Mouse (Mus musculus) hindbrain, embryonic 14.5 days (tissue): ENCODE results near the gene Isoc2b. TPM values are rescaled to one million over a fixed set of nuclear protein-coding genes. Genes with fewer than 3 reads are reported as not detected.
A peak's percentile ranks its signal among the peaks of the same experiment; 100 is the strongest.

Experiments used
- ATAC-seq: fragments of 200-750 bp; cut with Nextera tagmentation; 2 replicates; pipeline ENCODE4 v1.8.0; 2017; ENCODE audit warnings: moderate number of reproducible peaks, mild to moderate bottlenecking, moderate TSS enrichment, moderate library complexity; ENCODE audit not compliant: low FRiP score
- DNase-seq: peaks from one replicate; pipeline ENCODE4 v3.0.0-alpha.2; 2015; ENCODE audit warnings: low spot score
- H3K27ac ChIP-seq: fragments of 300-500 bp; sonication (generic); 2 replicates; pipeline ENCODE4 v1.5.1; 2014; ENCODE audit warnings: mild to moderate bottlenecking, moderate library complexity
- H3K27me3 ChIP-seq: fragments of 300-500 bp; sonication (generic); 2 replicates; pipeline ENCODE4 v1.6.1; 2014; ENCODE audit warnings: mild to moderate bottlenecking, low read length, mixed read lengths; ENCODE audit not compliant: control insufficient read depth, insufficient read depth
- H3K36me3 ChIP-seq: fragments of 300-500 bp; sonication (generic); replicated peaks from 2 replicates; pipeline ENCODE4 v1.6.1; 2014; ENCODE audit not compliant: control insufficient read depth, insufficient read depth
- H3K4me1 ChIP-seq: fragments of 300-500 bp; sonication (generic); replicated peaks from 2 replicates; pipeline ENCODE4 v1.6.1; 2014; ENCODE audit warnings: antibody characterized with exemption, low read length, mixed read lengths; ENCODE audit not compliant: control insufficient read depth, insufficient read depth
- H3K4me2 ChIP-seq: fragments of 300-500 bp; sonication (generic); replicated peaks from 2 replicates; pipeline ENCODE4 v1.6.1; 2014; ENCODE audit warnings: mild to moderate bottlenecking, moderate library complexity
- H3K4me3 ChIP-seq: fragments of 300-500 bp; sonication (generic); replicated peaks from 2 replicates; pipeline ENCODE4 v1.5.1; 2014; ENCODE audit warnings: mild to moderate bottlenecking, low read length
- H3K9ac ChIP-seq: fragments of 300-500 bp; sonication (generic); 2 replicates; pipeline ENCODE4 v1.6.1; 2014
- H3K9me3 ChIP-seq: fragments of 300-500 bp; sonication (generic); 2 replicates; pipeline ENCODE4 v1.6.1; 2016; ENCODE audit warnings: low read length; ENCODE audit not compliant: control insufficient read depth
- WGBS: fragments of 180-500 bp; shearing (Covaris S2); extraction: QIAGEN DNeasy Blood & Tissue Kit; methylation state at CpG from one replicate; pipeline ENCODE4 v1.1.7; 2014; 5-methylcytosine and 5-hydroxymethylcytosine counted together
- polyA plus RNA-seq: library from polyadenylated mRNA; unstranded; fragments of >200 nt; fragmentation: Nextera tagmentation; extraction: Ambion mirVana; gene quantifications from 2 replicates; pipeline ENCODE4 v1.2.1, GENCODE M21; 2014

Isoc2b gene
- polyA plus RNA-seq, 1 experiment from 2014 or later: 3.7 TPM

DNA sequence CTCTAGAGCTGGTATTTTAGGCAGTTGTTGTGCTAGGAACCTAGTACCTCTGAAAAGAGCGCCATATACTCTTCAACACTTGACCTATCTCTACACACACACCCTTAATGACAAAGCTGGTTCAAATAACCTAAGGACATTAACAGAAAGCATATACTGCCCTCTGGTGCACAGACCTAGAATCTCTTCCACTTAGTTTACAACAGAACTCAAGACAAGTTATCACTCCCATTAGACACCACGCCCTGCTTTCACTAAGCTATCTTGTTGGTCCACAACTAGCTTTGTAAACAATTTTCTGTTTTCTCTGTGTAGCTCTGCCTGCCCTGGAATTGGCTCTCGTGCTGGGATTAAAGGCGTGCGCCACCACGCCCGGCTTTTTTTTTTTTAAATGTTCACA is 63.3 kb downstream of the Isoc2b start:
- peak; percentile 73 for DNase-seq
- no peak overlapping the region for H3K9ac ChIP-seq

DNA sequence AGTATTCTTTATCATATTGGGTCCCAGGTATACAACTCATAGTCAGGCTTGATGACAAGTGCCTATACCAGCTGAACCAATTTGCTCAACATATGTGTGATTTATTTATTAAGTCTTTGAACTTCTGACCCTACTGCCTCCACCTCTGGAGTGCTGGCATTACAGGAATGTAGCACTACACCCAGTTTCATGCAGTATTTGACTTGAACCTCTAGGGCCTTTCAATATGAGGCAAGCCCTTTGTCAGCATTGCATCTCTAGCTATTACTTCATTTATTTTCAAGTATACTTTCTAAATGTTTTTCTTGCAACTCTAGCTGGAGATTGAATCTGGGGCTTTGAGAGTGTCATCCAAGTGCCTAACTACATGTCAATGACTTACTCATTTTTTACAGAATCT is 67.8 kb downstream of the Isoc2b start:
- H3K9me3 ChIP-seq: no peaks in the 10 kb centered on the region
- ATAC-seq (no peak), DNase-seq (no peak)
- no peak overlapping the region for H3K4me2 ChIP-seq
- no peak overlapping the region for H3K4me3 ChIP-seq
- H3K36me3 ChIP-seq: peaks cover 39% of the 10 kb centered on the region
- no peak overlapping the region for H3K27ac ChIP-seq
- H3K27me3 ChIP-seq: no peaks in the 10 kb centered on the region
- H3K4me1 ChIP-seq: no peaks in the 10 kb centered on the region
- H3K9ac ChIP-seq: no peak overlapping the region

More for the DNA sequence above, 63.3 kb downstream of the Isoc2b start:
- Histone ChIP-seq H3K36me3 (peaks cover 52% of the 10 kb centered on the region), H3K27ac (no peak overlapping the region), H3K9me3 (no peaks in the 10 kb centered on the region), H3K4me3 (no peak overlapping the region), H3K4me1 (peaks cover 14% of the 10 kb centered on the region), H3K27me3 (no peaks in the 10 kb centered on the region), H3K4me2 (no peak overlapping the region)
- ATAC-seq: no peak
- WGBS: 93% methylated on average over 7 of the region's 7 CpGs

- no peak overlapping the region for H3K27ac ChIP-seq
- ATAC-seq (no peak), DNase-seq (peak; percentile 59)
- H3K9me3 ChIP-seq: no peaks in the 10 kb centered on the region
- H3K9ac ChIP-seq: no peak overlapping the region
- H3K4me3 ChIP-seq: no peak overlapping the region
- 73% methylated on average over 7 of the region's 7 CpGs for WGBS
- peaks cover 51% of the 10 kb centered on the region for H3K36me3 ChIP-seq
- peaks cover 8% of the 10 kb centered on the region; the same call in 1 of the 2 replicates for H3K4me1 ChIP-seq
- H3K27me3 ChIP-seq: no peaks in the 10 kb centered on the region
- H3K4me2 ChIP-seq: no peak overlapping the region
These were observed 74.2 kb downstream of the Isoc2b start for GRCm38 (mm10) chr7:4795767-4796433.

Other genes starting within 250 kb of the Isoc2b start
- 2.0 and 2.7 TPM in 2 replicates for gene Tmem86b, start 238.8 kb downstream of the Isoc2b start, polyA plus RNA-seq
- gene Ppp6r1, start 211.2 kb downstream of the Isoc2b start, polyA plus RNA-seq: 6.2 and 8.4 TPM in 2 replicates
- gene Hspbp1, start 185.2 kb downstream of the Isoc2b start, polyA plus RNA-seq: 146 and 154 TPM in 2 replicates
- gene Brsk1, start 179.7 kb downstream of the Isoc2b start, polyA plus RNA-seq: 10.3 and 10.5 TPM in 2 replicates
- 0.12 and 0.24 TPM in 2 replicates for gene Tmem150b, start 145.0 kb downstream of the Isoc2b start, polyA plus RNA-seq
- 44.9 and 53.7 TPM in 2 replicates for gene Kmt5c, start 130.1 kb downstream of the Isoc2b start, polyA plus RNA-seq
- gene Cox6b2, start 117.2 kb downstream of the Isoc2b start, polyA plus RNA-seq: 18.6 and 19.7 TPM in 2 replicates
- not detected in 2 replicates for gene Fam71e2, start 99.0 kb downstream of the Isoc2b start, polyA plus RNA-seq
- 0.35 and 0.41 TPM in 2 replicates for gene Il11, start 87.4 kb downstream of the Isoc2b start, polyA plus RNA-seq
- not detected in 2 replicates for gene Tmem190, start 87.3 kb downstream of the Isoc2b start, polyA plus RNA-seq
- 3.2 and 4.1 TPM in 2 replicates for gene Tmem238, start 80.6 kb downstream of the Isoc2b start, polyA plus RNA-seq
- 175 and 192 TPM in 2 replicates for gene Rpl28, start 77.4 kb downstream of the Isoc2b start, polyA plus RNA-seq
- gene Ube2s, start 57.7 kb downstream of the Isoc2b start, polyA plus RNA-seq: 285 and 293 TPM in 2 replicates
- 13.1 and 15.6 TPM in 2 replicates for gene Shisa7, start 25.6 kb downstream of the Isoc2b start, polyA plus RNA-seq
- gene Isoc2a, start 6.9 kb upstream of the Isoc2b start, polyA plus RNA-seq: 0.47 and 0.82 TPM in 2 replicates
- gene Gm36210, start 36.3 kb upstream of the Isoc2b start, polyA plus RNA-seq: 0.25 and 0.43 TPM in 2 replicates
- gene Zfp628, start 45.0 kb upstream of the Isoc2b start, polyA plus RNA-seq: 3.6 and 4.2 TPM in 2 replicates
- 23.3 and 23.6 TPM in 2 replicates for gene Nat14, start 51.8 kb upstream of the Isoc2b start, polyA plus RNA-seq
- 0.74 and 0.82 TPM in 2 replicates for gene Ssc5d, start 55.5 kb upstream of the Isoc2b start, polyA plus RNA-seq
- gene Sbk2, start 94.1 kb upstream of the Isoc2b start, polyA plus RNA-seq: 0.21 TPM in 1 of 2 replicates, not detected in the other
- 0.39 and 0.67 TPM in 2 replicates for gene Sbk3, start 100.9 kb upstream of the Isoc2b start, polyA plus RNA-seq
- gene Zfp579, start 125.9 kb upstream of the Isoc2b start, polyA plus RNA-seq: 51.5 and 55.4 TPM in 2 replicates
- 8.9 and 9.2 TPM in 2 replicates for gene Zfp524, start 144.2 kb upstream of the Isoc2b start, polyA plus RNA-seq
- 30.0 and 32.6 TPM in 2 replicates for gene Fiz1, start 144.4 kb upstream of the Isoc2b start, polyA plus RNA-seq
- gene Gm44973, start 145.2 kb upstream of the Isoc2b start, polyA plus RNA-seq: not detected in 2 replicates
- 6.6 and 7.2 TPM in 2 replicates for gene Zfp865, start 150.1 kb upstream of the Isoc2b start, polyA plus RNA-seq
- 53.3 and 60.1 TPM in 2 replicates for gene Ccdc106, start 150.3 kb upstream of the Isoc2b start, polyA plus RNA-seq
- not detected in 2 replicates for gene 4632433K11Rik, start 163.9 kb upstream of the Isoc2b start, polyA plus RNA-seq
- gene Zfp784, start 168.2 kb upstream of the Isoc2b start, polyA plus RNA-seq: 7.0 and 8.9 TPM in 2 replicates
- 105 and 110 TPM in 2 replicates for gene Zfp580, start 181.3 kb upstream of the Isoc2b start, polyA plus RNA-seq
- gene U2af2, start 191.9 kb upstream of the Isoc2b start, polyA plus RNA-seq: 96.6 and 103 TPM in 2 replicates
- gene Epn1, start 210.0 kb upstream of the Isoc2b start, polyA plus RNA-seq: 116 and 124 TPM in 2 replicates
- gene Rfpl4, start 246.7 kb upstream of the Isoc2b start, polyA plus RNA-seq: not detected in 2 replicates